Mouse (Mus musculus) lung, embryonic 14.5 days (tissue): Measurements from ENCODE around the gene Wnk3. TPM values are rescaled to one million over a fixed set of nuclear protein-coding genes. Genes with fewer than 3 reads are reported as not detected.
A peak's percentile ranks its signal among the peaks of the same experiment; 100 is the strongest.

ENCODE experiments used
- ATAC-seq: fragments of 200-750 bp; cut with Nextera tagmentation; 2 replicates; pipeline ENCODE4 v1.8.0; 2017; ENCODE audit warnings: mild to moderate bottlenecking, moderate TSS enrichment, moderate library complexity; ENCODE audit not compliant: insufficient read depth
- DNase-seq: peaks from one replicate; pipeline ENCODE4 v3.0.0-alpha.2; 2015
- H3K27ac ChIP-seq: fragments of 300-500 bp; sonication (generic); 2 replicates; pipeline ENCODE4 v1.5.1; 2014; ENCODE audit warnings: low read depth, mild to moderate bottlenecking, moderate library complexity
- H3K27me3 ChIP-seq: fragments of 300-500 bp; sonication (generic); 2 replicates; pipeline ENCODE4 v1.6.1; 2014; ENCODE audit warnings: low read length, control low read depth; ENCODE audit not compliant: insufficient read depth
- H3K36me3 ChIP-seq: fragments of 300-500 bp; sonication (generic); 2 replicates; pipeline ENCODE4 v1.6.1; 2014; ENCODE audit warnings: control low read depth; ENCODE audit not compliant: insufficient read depth
- H3K4me1 ChIP-seq: fragments of 300-500 bp; sonication (generic); 2 replicates; pipeline ENCODE4 v1.6.1; 2014; ENCODE audit warnings: antibody characterized with exemption, control low read depth; ENCODE audit not compliant: insufficient read depth
- H3K4me2 ChIP-seq: fragments of 300-500 bp; sonication (generic); 2 replicates; pipeline ENCODE4 v1.6.1; 2014; ENCODE audit warnings: mild to moderate bottlenecking
- H3K4me3 ChIP-seq: fragments of 300-500 bp; sonication (generic); 2 replicates; pipeline ENCODE4 v1.5.1; 2014; ENCODE audit warnings: low read depth, low read length
- H3K9ac ChIP-seq: fragments of 300-500 bp; sonication (generic); 2 replicates; pipeline ENCODE4 v1.6.1; 2014
- H3K9me3 ChIP-seq: fragments of 300-500 bp; sonication (generic); 2 replicates; pipeline ENCODE4 v1.6.1; 2016; ENCODE audit warnings: low read depth, low read length, control low read depth
- CTCF ChIP-seq: IDR thresholded peaks from 2 replicates; pipeline ENCODE4 v1.5.1; 2016; ENCODE audit warnings: antibody characterized with exemption, low read depth
- WGBS: fragments of 180-500 bp; shearing (Covaris S2); extraction: QIAGEN DNeasy Blood & Tissue Kit; methylation state at CpG from one replicate; pipeline ENCODE4 v1.1.7; 2014; 5-methylcytosine and 5-hydroxymethylcytosine counted together
- polyA plus RNA-seq: library from polyadenylated mRNA; unstranded; fragments of >200 nt; fragmentation: Nextera tagmentation; extraction: Ambion mirVana; gene quantifications from 2 replicates; pipeline ENCODE4 v1.2.1, GENCODE M21; 2014

The Wnk3 gene
- polyA plus RNA-seq, 1 experiment from 2014 or later, result 3.0 TPM

DNA sequence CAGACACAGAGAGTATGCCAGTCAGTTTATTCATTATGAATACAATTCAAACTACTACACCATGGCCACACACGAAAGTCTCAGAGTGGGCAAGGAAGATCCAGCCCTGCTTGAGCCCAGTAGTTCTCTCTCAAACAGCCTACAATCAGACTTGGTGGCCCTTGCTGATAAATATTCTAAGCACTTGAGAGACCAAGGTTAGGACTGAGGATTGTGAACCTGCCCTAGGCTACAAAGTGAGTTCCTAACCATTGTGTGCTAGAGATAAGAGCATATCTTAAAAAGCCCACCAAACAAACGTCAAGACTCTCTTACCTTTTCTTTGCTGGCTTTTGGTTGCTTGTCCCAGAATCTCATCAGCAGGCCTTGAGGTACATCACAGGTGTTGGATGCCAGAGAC, 135.7 kb downstream of the Wnk3 start:
- no peak for DNase-seq
- no peak for TF ChIP-seq CTCF
- Histone ChIP-seq H3K9ac (no peak overlapping the region), H3K27ac (no peak overlapping the region), H3K4me3 (no peak overlapping the region), H3K4me2 (no peak overlapping the region), H3K36me3 (no peaks in the 10 kb centered on the region), H3K27me3 (no peaks in the 10 kb centered on the region), H3K4me1 (no peaks in the 10 kb centered on the region), H3K9me3 (no peaks in the 10 kb centered on the region)
- 64% methylated on average over 2 of the region's 2 CpGs for WGBS
- no peak for ATAC-seq

DNA sequence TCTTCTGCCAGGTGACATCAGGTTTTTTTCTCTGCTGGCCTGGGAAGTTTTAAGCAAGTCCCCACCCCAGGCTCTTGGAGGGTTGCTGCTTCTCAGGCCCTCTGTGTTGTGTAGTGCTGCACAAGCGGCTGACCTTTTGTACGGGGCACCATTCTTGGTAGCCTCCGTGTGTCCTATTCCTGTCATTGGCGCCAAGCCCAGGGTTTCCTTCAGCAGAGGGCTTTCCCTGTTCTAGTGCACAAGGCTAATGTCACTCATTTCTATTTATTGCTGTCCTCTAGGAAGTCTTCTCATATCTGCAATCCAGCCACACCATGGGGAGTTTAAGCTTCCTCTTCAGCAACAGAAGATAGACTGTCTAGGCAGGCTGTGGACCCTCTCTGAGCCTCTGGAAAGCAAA, 139.9 kb downstream of the Wnk3 start:
- H3K9ac ChIP-seq, result no peak overlapping the region
- H3K27me3 ChIP-seq, result no peaks in the 10 kb centered on the region
- H3K4me3 ChIP-seq, result no peak overlapping the region
- H3K36me3 ChIP-seq, result no peaks in the 10 kb centered on the region
- no peak for ATAC-seq
- no peaks in the 10 kb centered on the region for H3K4me1 ChIP-seq
- H3K9me3 ChIP-seq, result no peaks in the 10 kb centered on the region
- WGBS, result 71% methylated on average over 4 of the region's 4 CpGs
- TF ChIP-seq CTCF, result no peak
- H3K4me2 ChIP-seq, result no peak overlapping the region
- H3K27ac ChIP-seq, result no peak overlapping the region
- peak; percentile 1 for DNase-seq

DNA sequence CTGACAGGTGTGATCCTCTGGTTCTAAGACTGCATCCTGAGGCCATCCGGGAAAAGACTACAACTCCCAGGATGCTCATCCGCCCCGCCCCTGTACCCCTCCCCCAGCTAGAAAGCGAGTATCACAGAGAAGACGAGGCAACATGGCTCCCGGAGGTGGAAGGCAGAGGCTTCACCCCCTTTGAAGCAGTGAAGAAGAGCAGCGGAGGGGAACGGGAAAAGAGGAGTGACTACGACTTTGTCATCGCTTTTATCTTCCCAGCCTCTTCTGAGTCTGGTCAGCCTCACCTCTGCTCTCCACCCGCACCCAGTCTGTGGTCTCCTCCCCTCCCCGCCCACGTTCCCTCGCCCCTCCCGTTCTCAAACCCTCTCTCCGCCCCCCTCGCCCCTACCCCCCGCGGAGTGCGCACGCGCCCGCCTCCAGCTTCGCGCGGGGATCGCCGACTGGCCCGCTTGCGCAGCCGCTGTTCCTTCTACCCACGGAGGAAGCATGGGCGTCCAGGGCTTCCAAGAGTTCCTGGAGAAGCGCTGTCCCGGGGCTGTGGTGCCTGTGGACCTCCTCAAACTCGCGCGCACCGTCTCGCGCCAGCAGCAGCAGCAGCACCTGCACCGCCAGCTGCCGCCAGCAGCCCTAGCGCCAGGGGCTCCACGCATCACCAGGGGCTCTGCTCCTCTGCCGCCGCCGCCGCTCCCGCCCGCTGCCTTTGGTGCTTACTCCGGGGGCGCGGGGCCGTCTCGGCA, 146.1 kb downstream of the Wnk3 start, which contains the start of gene Fam120c:
TSS of gene Fam120c (plus strand) at position 415 of the 740 bp plus-strand sequence.
- no peaks in the 10 kb centered on the region for H3K36me3 ChIP-seq
- no peaks in the 10 kb centered on the region for H3K9me3 ChIP-seq
- 12% methylated on average over 46 of the region's 56 CpGs for WGBS
- peak; percentile 79 for DNase-seq
- H3K9ac ChIP-seq, result peak within 1 kb of the TSS; percentile 62
- ATAC-seq, result peak; percentile 95
- H3K4me3 ChIP-seq, result peak within 1 kb of the TSS; percentile 63
- peak within 1 kb of the TSS; percentile 66 for H3K4me2 ChIP-seq
- no peak for TF ChIP-seq CTCF
- peak within 1 kb of the TSS; percentile 79 for H3K27ac ChIP-seq
- no peaks in the 10 kb centered on the region for H3K27me3 ChIP-seq
- H3K4me1 ChIP-seq, result no peaks in the 10 kb centered on the region

DNA sequence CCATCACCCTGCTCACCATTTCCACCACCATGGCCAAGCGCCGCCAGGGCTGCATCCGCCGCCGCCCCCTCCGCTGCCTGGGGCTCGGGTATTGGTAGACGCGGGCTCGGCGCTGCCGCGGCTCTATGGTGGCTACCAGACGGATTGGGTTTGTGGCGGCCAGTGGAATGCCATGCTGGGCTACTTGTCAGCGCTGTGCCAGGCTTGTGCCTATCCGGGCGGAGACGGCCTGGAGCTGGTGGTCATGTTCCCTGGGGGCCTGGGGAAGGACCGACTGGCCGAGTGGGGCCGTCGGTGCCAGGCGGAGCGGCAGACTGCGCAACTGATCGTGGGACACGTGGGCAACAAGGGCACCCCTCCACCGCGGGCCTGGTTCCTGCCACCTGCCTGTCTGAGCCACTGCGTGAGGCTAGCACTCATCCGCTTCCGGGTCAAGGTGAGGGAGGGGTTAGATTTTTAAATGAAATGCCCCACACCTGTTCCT, 146.7 kb downstream of the Wnk3 start:
- Histone ChIP-seq H3K27me3 (no peaks in the 10 kb centered on the region), H3K9me3 (no peaks in the 10 kb centered on the region), H3K9ac (peak overlapping the region; percentile 62), H3K36me3 (no peaks in the 10 kb centered on the region), H3K4me2 (peak overlapping the region; percentile 66), H3K27ac (peak overlapping the region; percentile 79), H3K4me3 (peak overlapping the region; percentile 63), H3K4me1 (no peaks in the 10 kb centered on the region)
- ATAC-seq (peak; percentile 50), DNase-seq (peak; percentile 30)
- 11% methylated on average over 30 of the region's 33 CpGs for WGBS
- 0 out of 2 replicates have a peak, but pooled peaks have one; percentile 0 for TF ChIP-seq CTCF

DNA sequence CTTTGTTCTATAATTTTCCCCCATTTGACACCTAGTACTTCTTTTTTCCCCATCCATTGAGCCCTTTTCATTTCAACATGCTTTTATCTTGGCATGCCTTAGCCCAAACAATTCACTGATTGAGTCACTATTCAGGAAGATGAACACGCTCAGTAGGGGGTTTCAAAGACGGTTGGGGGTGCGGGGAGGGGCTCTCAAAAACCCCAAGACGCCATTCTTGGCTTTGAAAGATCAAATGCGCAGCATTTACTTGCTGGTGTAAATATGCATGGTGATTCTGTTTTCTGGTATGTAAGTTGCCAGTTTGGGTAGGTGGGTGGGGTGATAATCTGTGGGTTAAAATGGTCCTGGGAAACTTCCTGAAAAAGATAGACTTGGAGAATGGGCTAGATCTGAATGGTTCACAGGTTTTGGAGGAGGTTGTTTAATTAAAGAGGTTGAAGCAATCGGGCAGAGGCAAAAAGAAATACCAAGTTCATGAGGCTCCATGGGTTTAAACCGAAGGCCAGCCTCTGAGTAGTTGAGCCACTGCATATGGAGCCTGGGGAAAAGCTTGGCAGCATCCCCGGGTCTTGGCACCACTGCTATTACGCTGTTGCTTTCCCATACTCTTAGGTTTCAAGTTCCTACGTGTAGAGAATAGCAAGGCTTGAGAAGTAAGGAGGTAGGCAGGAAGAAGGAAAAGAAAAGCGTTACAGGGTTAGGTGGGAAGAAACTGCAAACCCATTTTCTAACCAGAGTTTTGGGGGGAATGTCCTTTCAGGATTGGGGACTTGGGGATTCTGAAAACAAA, 147.7 kb downstream of the Wnk3 start:
- peak overlapping the region; percentile 63 for H3K4me3 ChIP-seq
- H3K27ac ChIP-seq, result no peak overlapping the region
- no peak for TF ChIP-seq CTCF
- peak overlapping the region; percentile 66 for H3K4me2 ChIP-seq
- H3K9me3 ChIP-seq, result no peaks in the 10 kb centered on the region
- ATAC-seq, result no peak
- peak overlapping the region; percentile 62; the same call in 1 of the 2 replicates for H3K9ac ChIP-seq
- H3K36me3 ChIP-seq, result no peaks in the 10 kb centered on the region
- H3K27me3 ChIP-seq, result no peaks in the 10 kb centered on the region
- peak; percentile 24 for DNase-seq
- H3K4me1 ChIP-seq, result no peaks in the 10 kb centered on the region
- 29% methylated on average over 11 of the region's 11 CpGs for WGBS

DNA sequence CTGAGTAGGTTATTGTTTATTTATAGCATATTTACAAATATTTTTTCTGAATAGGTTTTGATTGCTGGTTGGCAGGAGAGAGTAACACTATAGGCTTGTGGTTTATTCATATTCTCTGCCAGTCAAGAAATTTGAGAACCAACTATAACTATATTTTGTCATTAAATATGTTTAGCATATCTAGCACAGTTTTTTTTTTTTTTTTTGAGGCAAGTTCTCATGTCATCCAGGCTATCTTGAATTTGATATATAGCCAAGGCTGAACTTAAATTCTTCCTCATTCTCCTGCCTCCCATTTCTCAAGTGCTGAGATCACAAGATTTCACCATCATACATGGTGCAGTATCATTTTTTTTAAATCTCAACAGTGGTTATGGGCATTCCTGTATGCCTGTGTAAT, 149.4 kb downstream of the Wnk3 start:
- no peak overlapping the region for H3K4me2 ChIP-seq
- H3K9ac ChIP-seq, result no peak overlapping the region
- no peak overlapping the region for H3K27ac ChIP-seq
- TF ChIP-seq CTCF, result no peak
- DNase-seq (no peak), ATAC-seq (no peak)
- H3K27me3 ChIP-seq, result no peaks in the 10 kb centered on the region
- no peak overlapping the region for H3K4me3 ChIP-seq
- H3K36me3 ChIP-seq, result no peaks in the 10 kb centered on the region
- no peaks in the 10 kb centered on the region for H3K4me1 ChIP-seq
- H3K9me3 ChIP-seq, result no peaks in the 10 kb centered on the region

DNA sequence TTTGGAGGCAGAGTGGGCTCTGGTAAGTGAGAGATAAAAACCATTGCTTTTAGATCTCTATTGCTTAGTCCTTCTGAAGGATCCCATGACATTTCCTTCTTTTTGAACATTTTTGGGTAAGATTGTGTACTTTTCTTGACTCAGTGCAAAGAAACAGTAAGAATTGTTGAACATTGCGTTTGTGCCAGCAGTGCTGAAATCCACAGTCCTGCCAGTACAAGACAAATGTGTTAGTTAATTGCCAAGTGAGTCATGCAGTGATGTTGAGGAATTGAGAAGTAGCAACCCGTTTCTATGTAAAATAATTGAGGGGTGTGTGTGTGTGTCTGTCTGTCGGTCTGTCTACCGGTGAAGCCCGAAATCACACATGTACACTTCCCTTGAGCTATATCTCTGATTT, 151.4 kb downstream of the Wnk3 start:
- no peaks in the 10 kb centered on the region for H3K36me3 ChIP-seq
- DNase-seq (no peak), ATAC-seq (no peak)
- WGBS, result 84% methylated on average over 5 of the region's 5 CpGs
- no peak overlapping the region for H3K27ac ChIP-seq
- H3K9ac ChIP-seq, result no peak overlapping the region
- no peak overlapping the region for H3K4me2 ChIP-seq
- no peaks in the 10 kb centered on the region for H3K4me1 ChIP-seq
- no peak overlapping the region for H3K4me3 ChIP-seq
- no peaks in the 10 kb centered on the region for H3K27me3 ChIP-seq
- no peaks in the 10 kb centered on the region for H3K9me3 ChIP-seq
- no peak for TF ChIP-seq CTCF

Other genes starting within 250 kb of the Wnk3 start
- 27.0 and 29.4 TPM in 2 replicates for gene Gnl3l, start 180.8 kb upstream of the Wnk3 start, polyA plus RNA-seq
- 14.5 and 14.6 TPM in 2 replicates for gene Fgd1, start 151.9 kb upstream of the Wnk3 start, polyA plus RNA-seq
- 38.0 TPM in 2 replicates for gene Tsr2, start 101.5 kb upstream of the Wnk3 start, polyA plus RNA-seq
- 3.8 TPM in 2 replicates for gene Fam120c, start 146.1 kb downstream of the Wnk3 start, polyA plus RNA-seq